Mouse (Mus musculus) cerebellum, postnatal 25 days (tissue): ENCODE measurements at regions not wholly inside any gene's neighbourhood (a gene's known extent, or its start where the extent isn't known, plus 50 kb on each side); places are given as distances from the start of the nearest gene placed in this dataset.

Source experiments
- DNase-seq, 2 experiments: peaks; one replicate each; pipeline ENCODE4 v3.0.0; 2021; ENCODE audit warnings: mixed read lengths in 2 of 2

GRCm38 (mm10) chr13:101426461-101426860 lies 341.6 kb downstream of the Pik3r1 start:
- DNase-seq, result no peak

- DNase-seq, result no peak
Measured at GRCm38 (mm10) chr13:101422082-101422481, 345.9 kb downstream of the Pik3r1 start.

GRCm38 (mm10) chr13:101419457-101420025 lies 348.5 kb downstream of the Pik3r1 start:
- no peak for DNase-seq

- DNase-seq, result no peak
Measured at GRCm38 (mm10) chr13:101418272-101418671, 349.7 kb downstream of the Pik3r1 start.

GRCm38 (mm10) chr13:101408885-101409284 lies 359.1 kb downstream of the Pik3r1 start:
- DNase-seq, result peak; percentile 20 to 36

- DNase-seq, result peak; percentile 88 to 90
Measured at GRCm38 (mm10) chr13:101407633-101408032, 360.4 kb downstream of the Pik3r1 start.

- DNase-seq, result no peak
Measured at GRCm38 (mm10) chr13:101373581-101374189, 394.3 kb downstream of the Pik3r1 start.

GRCm38 (mm10) chr13:101371906-101372305 lies 396.1 kb downstream of the Pik3r1 start:
- no peak for DNase-seq

- no peak for DNase-seq
Measured at GRCm38 (mm10) chr13:101368170-101368569, 399.8 kb downstream of the Pik3r1 start.

GRCm38 (mm10) chr13:101355363-101355762 lies 412.7 kb downstream of the Pik3r1 start:
- no peak for DNase-seq

- no peak for DNase-seq
Measured at GRCm38 (mm10) chr13:101351123-101351522, 416.9 kb downstream of the Pik3r1 start.

GRCm38 (mm10) chr13:101349354-101349753 lies 418.7 kb downstream of the Pik3r1 start:
- DNase-seq, result peak in 1 of 2 experiments; percentile 24

- DNase-seq, result no peak
Measured at GRCm38 (mm10) chr13:101338280-101338872, 429.6 kb downstream of the Pik3r1 start.

GRCm38 (mm10) chr13:101318621-101319020 lies 449.4 kb downstream of the Pik3r1 start:
- DNase-seq, result peak; percentile 32 to 43

- DNase-seq, result no peak
Measured at GRCm38 (mm10) chr13:101316336-101316735, 451.7 kb downstream of the Pik3r1 start.

GRCm38 (mm10) chr13:101314040-101314439 lies 454.0 kb downstream of the Pik3r1 start:
- DNase-seq, result no peak

- DNase-seq, result no peak
Measured at GRCm38 (mm10) chr13:101311634-101312314, 456.2 kb downstream of the Pik3r1 start.

GRCm38 (mm10) chr13:101308724-101309123 lies 459.3 kb downstream of the Pik3r1 start:
- DNase-seq, result no peak

GRCm38 (mm10) chr13:101305695-101306413 lies 462.2 kb downstream of the Pik3r1 start:
- no peak for DNase-seq

GRCm38 (mm10) chr13:101305063-101305462 lies 463.0 kb downstream of the Pik3r1 start:
- DNase-seq, result no peak

- DNase-seq, result no peak
Measured at GRCm38 (mm10) chr13:101301361-101301760, 466.7 kb downstream of the Pik3r1 start.

GRCm38 (mm10) chr13:101289407-101289806 lies 456.2 kb upstream of the Slc30a5 start:
- DNase-seq, result no peak

GRCm38 (mm10) chr13:101287131-101287530 lies 453.9 kb upstream of the Slc30a5 start:
- no peak for DNase-seq
